Mouse (Mus musculus): Measurements from ENCODE around the gene Olfr78. TPM values are rescaled to one million over a fixed set of nuclear protein-coding genes. Genes with fewer than 3 reads are reported as not detected.

Gene Olfr78
- polyA plus RNA-seq, 1 experiment from 2014 or later: not detected

GRCm38 (mm10) chr7:102695358-102696125 is 63.7 kb downstream of the Olfr78 start, which contains the start of gene Olfr557:
Olfr557 (plus strand) TSS chr7:102695910.
- no peak within 1 kb of the TSS for H3K4me2 ChIP-seq (ENCODE audit: low read length)
- no peak for ATAC-seq
- no peaks in the 10 kb centered on the region for H3K4me1 ChIP-seq (replicated peaks; ENCODE audit: control insufficient read depth, insufficient read depth, low read length)

More at GRCm38 (mm10) chr7:102695358-102696125, 63.7 kb downstream of the Olfr78 start, which contains the start of gene Olfr557:
- Histone ChIP-seq H3K4me3 (replicated peaks; ENCODE audit: low read length) (no peak within 1 kb of the TSS), H3K27me3 (replicated peaks; ENCODE audit: control insufficient read depth, insufficient read depth, low read length) (no peaks in the 10 kb centered on the region), H3K9ac (replicated peaks; ENCODE audit: low read depth, low read length) (no peak within 1 kb of the TSS), H3K9me3 (ENCODE audit: control insufficient read depth, low read length) (no peaks in the 10 kb centered on the region), H3K36me3 (ENCODE audit: control insufficient read depth, insufficient read depth) (no peaks in the 10 kb centered on the region), H3K27ac (ENCODE audit: low read length) (no peak within 1 kb of the TSS)
- WGBS: 86% methylated on average over 5 of the region's 5 CpGs

Other genes starting within 250 kb of the Olfr78 start
- gene Olfr547, start 224.7 kb downstream of the Olfr78 start, polyA plus RNA-seq (2015; fragmentation: Nextera tagmentation; extraction: Ambion mirVana): not detected in 2 replicates
- gene Olfr548-ps1, start 218.6 kb downstream of the Olfr78 start, polyA plus RNA-seq (2015; fragmentation: Nextera tagmentation; extraction: Ambion mirVana): not detected in 2 replicates
- gene Olfr549, start 209.6 kb downstream of the Olfr78 start, polyA plus RNA-seq (2015; fragmentation: Nextera tagmentation; extraction: Ambion mirVana): not detected in 2 replicates
- 0.41 TPM in 1 of 2 replicates, not detected in the other for gene Trim21, start 194.0 kb downstream of the Olfr78 start, polyA plus RNA-seq (2015; fragmentation: Nextera tagmentation; extraction: Ambion mirVana)
- not detected in 2 replicates for gene Olfr550, start 188.0 kb downstream of the Olfr78 start, polyA plus RNA-seq (2015; fragmentation: Nextera tagmentation; extraction: Ambion mirVana)
- gene Olfr551, start 167.6 kb downstream of the Olfr78 start, polyA plus RNA-seq (2015; fragmentation: Nextera tagmentation; extraction: Ambion mirVana): not detected in 2 replicates
- not detected in 2 replicates for gene Olfr552, start 161.7 kb downstream of the Olfr78 start, polyA plus RNA-seq (2015; fragmentation: Nextera tagmentation; extraction: Ambion mirVana)
- gene Olfr553, start 141.3 kb downstream of the Olfr78 start, polyA plus RNA-seq (2015; fragmentation: Nextera tagmentation; extraction: Ambion mirVana): not detected in 2 replicates
- gene Olfr554, start 121.0 kb downstream of the Olfr78 start, polyA plus RNA-seq (2015; fragmentation: Nextera tagmentation; extraction: Ambion mirVana): not detected in 2 replicates
- gene Olfr555, start 100.6 kb downstream of the Olfr78 start, polyA plus RNA-seq (2015; fragmentation: Nextera tagmentation; extraction: Ambion mirVana): not detected in 2 replicates
- gene Olfr556, start 94.6 kb downstream of the Olfr78 start, polyA plus RNA-seq (2015; fragmentation: Nextera tagmentation; extraction: Ambion mirVana): not detected in 2 replicates
- gene Trim68, start 72.1 kb downstream of the Olfr78 start, polyA plus RNA-seq (2015; fragmentation: Nextera tagmentation; extraction: Ambion mirVana): 5.6 and 5.8 TPM in 2 replicates
- not detected in 2 replicates for gene Olfr557, start 63.6 kb downstream of the Olfr78 start, polyA plus RNA-seq (2015; fragmentation: Nextera tagmentation; extraction: Ambion mirVana)
- gene Olfr558, start 57.3 kb downstream of the Olfr78 start, polyA plus RNA-seq (2015; fragmentation: Nextera tagmentation; extraction: Ambion mirVana): not detected in 2 replicates
- not detected in 2 replicates for gene Olfr33, start 40.4 kb downstream of the Olfr78 start, polyA plus RNA-seq (2015; fragmentation: Nextera tagmentation; extraction: Ambion mirVana)
- not detected in 2 replicates for gene Olfr559, start 32.0 kb downstream of the Olfr78 start, polyA plus RNA-seq (2015; fragmentation: Nextera tagmentation; extraction: Ambion mirVana)
- not detected in 2 replicates for gene Olfr560, start 105 bp downstream of the Olfr78 start, polyA plus RNA-seq (2015; fragmentation: Nextera tagmentation; extraction: Ambion mirVana)
- not detected in 2 replicates for gene Olfr561, start 11.8 kb upstream of the Olfr78 start, polyA plus RNA-seq (2015; fragmentation: Nextera tagmentation; extraction: Ambion mirVana)
- not detected in 2 replicates for gene Olfr564, start 44.0 kb upstream of the Olfr78 start, polyA plus RNA-seq (2015; fragmentation: Nextera tagmentation; extraction: Ambion mirVana)
- not detected in 2 replicates for gene Olfr566, start 99.3 kb upstream of the Olfr78 start, polyA plus RNA-seq (2015; fragmentation: Nextera tagmentation; extraction: Ambion mirVana)
- not detected in 2 replicates for gene Olfr568, start 117.7 kb upstream of the Olfr78 start, polyA plus RNA-seq (2015; fragmentation: Nextera tagmentation; extraction: Ambion mirVana)
- gene Olfr569, start 131.4 kb upstream of the Olfr78 start, polyA plus RNA-seq (2015; fragmentation: Nextera tagmentation; extraction: Ambion mirVana): not detected in 2 replicates
- gene Olfr570, start 135.1 kb upstream of the Olfr78 start, polyA plus RNA-seq (2015; fragmentation: Nextera tagmentation; extraction: Ambion mirVana): 0.20 TPM in 1 of 2 replicates, not detected in the other
- not detected in 2 replicates for gene Olfr571, start 158.1 kb upstream of the Olfr78 start, polyA plus RNA-seq (2015; fragmentation: Nextera tagmentation; extraction: Ambion mirVana)
- not detected in 2 replicates for gene Olfr572, start 164.9 kb upstream of the Olfr78 start, polyA plus RNA-seq (2015; fragmentation: Nextera tagmentation; extraction: Ambion mirVana)
- gene Olfr573-ps1, start 183.1 kb upstream of the Olfr78 start, polyA plus RNA-seq (2015; fragmentation: Nextera tagmentation; extraction: Ambion mirVana): not detected in 2 replicates
- gene Olfr574, start 189.0 kb upstream of the Olfr78 start, polyA plus RNA-seq (2015; fragmentation: Nextera tagmentation; extraction: Ambion mirVana): not detected in 2 replicates
- gene Olfr575, start 199.3 kb upstream of the Olfr78 start, polyA plus RNA-seq (2015; fragmentation: Nextera tagmentation; extraction: Ambion mirVana): not detected in 2 replicates
- not detected in 2 replicates for gene Olfr576, start 203.2 kb upstream of the Olfr78 start, polyA plus RNA-seq (2015; fragmentation: Nextera tagmentation; extraction: Ambion mirVana)
- gene Olfr577, start 216.5 kb upstream of the Olfr78 start, polyA plus RNA-seq (2015; fragmentation: Nextera tagmentation; extraction: Ambion mirVana): not detected in 2 replicates
- not detected in 2 replicates for gene Olfr578, start 229.9 kb upstream of the Olfr78 start, polyA plus RNA-seq (2015; fragmentation: Nextera tagmentation; extraction: Ambion mirVana)